Mouse (Mus musculus): ENCODE results near the gene Plcxd2. TPM values are rescaled to one million over a fixed set of nuclear protein-coding genes. Genes with fewer than 3 reads are reported as not detected.

The Plcxd2 gene
- polyA plus RNA-seq, 1 experiment from 2014 or later: 1.6 TPM

- WGBS: 46% methylated on average over 9 of the region's 9 CpGs
Observed at GRCm38 (mm10) chr16:45973959-45974686, 35.9 kb downstream of the Plcxd2 start.

DNA sequence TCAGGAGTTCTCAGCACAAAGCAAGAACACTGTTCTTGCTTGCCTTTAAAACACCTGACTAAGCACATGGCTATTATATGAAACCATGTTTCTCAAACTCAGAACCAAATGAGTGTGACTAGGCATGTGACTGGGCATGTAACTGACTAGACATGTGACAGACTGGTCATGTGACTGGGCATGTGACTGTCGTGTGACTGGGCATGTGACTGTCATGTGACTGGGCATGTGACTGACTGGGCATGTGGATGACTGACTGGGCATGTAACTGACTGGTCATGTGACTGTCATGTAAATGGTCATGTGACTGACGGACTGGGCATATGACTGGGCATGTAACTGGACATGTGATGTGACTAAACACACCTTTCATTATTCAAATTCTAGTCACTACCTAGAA, 39.8 kb downstream of the Plcxd2 start:
- Histone ChIP-seq H3K27ac (no peak overlapping the region), H3K36me3 (no peaks in the 10 kb centered on the region), H3K4me1 (no peaks in the 10 kb centered on the region), H3K27me3 (ENCODE audit: insufficient read depth, poor library complexity, severe bottlenecking) (no peaks in the 10 kb centered on the region), H3K9me3 (no peaks in the 10 kb centered on the region), H3K4me3 (no peak overlapping the region)
- WGBS: 88% methylated on average over 2 of the region's 2 CpGs
- no peak for DNase-seq (ENCODE audit: low spot score)

More at GRCm38 (mm10) chr16:45973959-45974686, 35.9 kb downstream of the Plcxd2 start:
- no peaks in the 10 kb centered on the region for H3K36me3 ChIP-seq
- H3K4me3 ChIP-seq: no peak overlapping the region
- no peaks in the 10 kb centered on the region for H3K4me1 ChIP-seq
- H3K27ac ChIP-seq: no peak overlapping the region
- no peaks in the 10 kb centered on the region for H3K27me3 ChIP-seq (ENCODE audit: insufficient read depth, poor library complexity, severe bottlenecking)
- no peaks in the 10 kb centered on the region for H3K9me3 ChIP-seq
- DNase-seq (ENCODE audit: low spot score): no peak

- Histone ChIP-seq H3K9me3 (no peaks in the 10 kb centered on the region), H3K4me1 (no peaks in the 10 kb centered on the region), H3K4me3 (no peak overlapping the region), H3K27me3 (ENCODE audit: insufficient read depth, poor library complexity, severe bottlenecking) (no peaks in the 10 kb centered on the region), H3K36me3 (no peaks in the 10 kb centered on the region), H3K27ac (no peak overlapping the region)
- DNase-seq (ENCODE audit: low spot score): no peak
- WGBS: 71% methylated on average over 5 of the region's 5 CpGs
Observed at GRCm38 (mm10) chr16:45968716-45969115, 41.3 kb downstream of the Plcxd2 start.

DNA sequence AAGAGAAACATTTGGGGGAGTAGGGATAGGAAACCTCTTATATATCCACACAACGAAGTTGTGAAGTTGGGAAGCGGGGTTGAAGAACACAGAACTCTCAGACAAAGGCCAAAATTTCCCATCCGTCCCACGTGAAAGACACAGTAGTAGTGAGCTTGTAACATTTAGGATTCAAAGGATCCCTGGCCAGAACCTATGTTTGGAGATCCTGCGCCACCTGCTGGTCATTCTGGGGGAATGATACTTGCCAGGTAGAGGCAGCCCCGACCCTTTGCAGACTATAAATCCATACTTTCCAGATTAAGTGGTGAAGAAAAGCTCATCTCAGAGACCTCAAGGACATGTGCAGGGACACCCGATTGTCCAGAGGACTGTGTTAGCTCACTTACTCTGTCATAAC, 42.5 kb downstream of the Plcxd2 start:
- H3K4me3 ChIP-seq: no peak overlapping the region
- peak; percentile 83 for DNase-seq (ENCODE audit: low spot score)
- no peaks in the 10 kb centered on the region for H3K9me3 ChIP-seq
- WGBS: 9% methylated on average over 7 of the region's 7 CpGs
- no peaks in the 10 kb centered on the region for H3K36me3 ChIP-seq
- H3K4me1 ChIP-seq: peaks cover 8% of the 10 kb centered on the region; the same call in 1 of the 2 replicates
- H3K27me3 ChIP-seq (ENCODE audit: insufficient read depth, poor library complexity, severe bottlenecking): no peaks in the 10 kb centered on the region
- no peak overlapping the region for H3K27ac ChIP-seq

DNA sequence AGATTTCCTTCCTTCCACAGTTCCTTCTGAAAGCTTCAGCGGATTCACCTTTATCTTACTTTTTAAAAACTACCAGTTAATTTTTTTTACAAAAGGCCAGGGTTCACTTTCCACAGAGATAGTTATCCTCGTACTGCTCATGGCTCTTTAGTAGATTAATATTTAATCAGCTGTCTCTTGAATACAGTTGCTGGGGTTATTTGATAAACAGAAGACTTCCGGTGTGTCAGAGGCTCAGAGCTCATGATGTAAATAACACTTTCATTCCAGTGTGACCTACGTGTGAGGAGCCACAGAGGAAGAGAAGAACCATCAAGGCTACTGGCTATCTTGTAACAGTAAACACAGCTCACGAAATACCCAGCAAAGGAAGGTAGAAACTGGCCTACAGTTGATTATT, 43.4 kb downstream of the Plcxd2 start:
- Histone ChIP-seq H3K27ac (0 out of 2 replicates have a peak overlapping the region, but pooled peaks have one; percentile 29), H3K27me3 (ENCODE audit: insufficient read depth, poor library complexity, severe bottlenecking) (no peaks in the 10 kb centered on the region), H3K9me3 (no peaks in the 10 kb centered on the region), H3K4me3 (no peak overlapping the region), H3K36me3 (no peaks in the 10 kb centered on the region), H3K4me1 (peaks cover 8% of the 10 kb centered on the region; the same call in 1 of the 2 replicates)
- no peak for DNase-seq (ENCODE audit: low spot score)
- 61% methylated on average over 5 of the region's 5 CpGs for WGBS

DNA sequence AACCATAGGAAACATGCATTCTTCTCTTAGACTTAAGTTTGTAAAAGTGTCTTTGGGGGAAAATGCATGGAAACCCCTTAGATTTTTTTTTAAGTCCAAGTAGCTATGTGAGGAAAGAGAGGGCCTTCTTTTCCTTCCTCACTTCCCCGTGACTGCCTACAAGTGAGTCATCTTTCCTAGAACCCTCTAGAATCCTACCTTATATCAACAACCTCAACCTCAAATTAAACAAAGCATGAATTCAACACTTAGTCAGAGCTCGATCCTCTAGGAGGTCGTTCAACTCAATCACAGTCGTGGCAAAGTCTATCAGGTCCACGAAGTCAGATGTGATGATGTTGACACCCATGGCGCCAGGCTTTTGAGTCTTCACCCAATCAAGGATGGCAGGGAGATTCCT, 45.2 kb downstream of the Plcxd2 start:
- Histone ChIP-seq H3K27me3 (ENCODE audit: insufficient read depth, poor library complexity, severe bottlenecking) (no peaks in the 10 kb centered on the region), H3K27ac (no peak overlapping the region; the same call in 1 of the 2 replicates), H3K9me3 (no peaks in the 10 kb centered on the region), H3K4me3 (no peak overlapping the region), H3K36me3 (no peaks in the 10 kb centered on the region), H3K4me1 (peaks cover 8% of the 10 kb centered on the region; the same call in 1 of the 2 replicates)
- DNase-seq (ENCODE audit: low spot score): no peak
- WGBS: 84% methylated on average over 6 of the region's 6 CpGs

DNA sequence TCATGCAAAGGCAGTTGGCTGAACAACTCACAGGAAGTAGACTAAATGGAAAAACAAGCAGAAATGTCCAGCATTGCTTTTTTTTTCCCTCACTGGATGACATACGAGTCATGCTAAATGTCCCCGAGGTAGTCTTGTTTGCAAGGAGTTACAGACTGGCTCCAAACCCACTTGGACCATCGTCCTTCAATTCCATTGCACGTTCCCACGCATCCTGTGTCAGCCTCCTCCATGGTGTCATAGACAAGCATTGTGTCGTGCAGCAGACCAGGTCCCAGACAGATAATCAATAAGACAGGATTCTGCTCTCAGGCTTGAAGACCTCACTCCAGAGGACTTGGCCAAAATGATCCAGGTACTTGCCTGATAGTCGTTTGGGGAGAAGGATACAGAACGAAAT, 46.2 kb downstream of the Plcxd2 start:
- H3K36me3 ChIP-seq: no peaks in the 10 kb centered on the region
- H3K27me3 ChIP-seq (ENCODE audit: insufficient read depth, poor library complexity, severe bottlenecking): no peaks in the 10 kb centered on the region
- no peak for DNase-seq (ENCODE audit: low spot score)
- H3K9me3 ChIP-seq: no peaks in the 10 kb centered on the region
- H3K4me1 ChIP-seq: peaks cover 8% of the 10 kb centered on the region; the same call in 1 of the 2 replicates
- 75% methylated on average over 8 of the region's 8 CpGs for WGBS
- no peak overlapping the region for H3K4me3 ChIP-seq
- no peak overlapping the region for H3K27ac ChIP-seq

DNA sequence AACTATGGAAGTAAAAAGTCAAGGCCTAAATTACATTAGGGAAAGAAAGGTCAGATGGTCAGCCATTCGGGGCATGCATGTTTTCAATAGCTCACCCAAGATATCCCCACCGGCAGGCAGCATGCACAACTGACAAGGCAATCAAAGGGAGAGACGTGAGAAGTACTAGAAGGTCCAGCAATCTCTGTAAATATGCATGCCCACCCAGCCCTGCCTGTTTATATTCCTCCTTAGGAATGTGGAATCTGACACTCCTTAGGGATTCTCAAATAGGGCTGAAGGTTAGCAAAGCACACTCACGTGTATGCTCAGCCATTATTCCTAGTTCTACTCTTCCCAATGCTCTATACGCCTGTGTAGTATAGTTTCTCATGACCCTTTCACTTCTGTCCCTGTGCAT, 46.9 kb downstream of the Plcxd2 start:
- 36% methylated on average over 5 of the region's 5 CpGs for WGBS
- Histone ChIP-seq H3K4me1 (peaks cover 8% of the 10 kb centered on the region; the same call in 1 of the 2 replicates), H3K36me3 (no peaks in the 10 kb centered on the region), H3K27ac (0 out of 2 replicates have a peak overlapping the region, but pooled peaks have one; percentile 25), H3K9me3 (no peaks in the 10 kb centered on the region), H3K27me3 (ENCODE audit: insufficient read depth, poor library complexity, severe bottlenecking) (no peaks in the 10 kb centered on the region), H3K4me3 (no peak overlapping the region)
- no peak for DNase-seq (ENCODE audit: low spot score)

GRCm38 (mm10) chr16:45960978-45961377, 49.0 kb downstream of the Plcxd2 start:
- Histone ChIP-seq H3K27ac (no peak overlapping the region), H3K4me3 (no peak overlapping the region), H3K36me3 (no peaks in the 10 kb centered on the region), H3K27me3 (ENCODE audit: insufficient read depth, poor library complexity, severe bottlenecking) (no peaks in the 10 kb centered on the region), H3K4me1 (peaks cover 8% of the 10 kb centered on the region; the same call in 1 of the 2 replicates), H3K9me3 (no peaks in the 10 kb centered on the region)
- 89% methylated on average over 3 of the region's 3 CpGs for WGBS
- no peak for DNase-seq (ENCODE audit: low spot score)

DNA sequence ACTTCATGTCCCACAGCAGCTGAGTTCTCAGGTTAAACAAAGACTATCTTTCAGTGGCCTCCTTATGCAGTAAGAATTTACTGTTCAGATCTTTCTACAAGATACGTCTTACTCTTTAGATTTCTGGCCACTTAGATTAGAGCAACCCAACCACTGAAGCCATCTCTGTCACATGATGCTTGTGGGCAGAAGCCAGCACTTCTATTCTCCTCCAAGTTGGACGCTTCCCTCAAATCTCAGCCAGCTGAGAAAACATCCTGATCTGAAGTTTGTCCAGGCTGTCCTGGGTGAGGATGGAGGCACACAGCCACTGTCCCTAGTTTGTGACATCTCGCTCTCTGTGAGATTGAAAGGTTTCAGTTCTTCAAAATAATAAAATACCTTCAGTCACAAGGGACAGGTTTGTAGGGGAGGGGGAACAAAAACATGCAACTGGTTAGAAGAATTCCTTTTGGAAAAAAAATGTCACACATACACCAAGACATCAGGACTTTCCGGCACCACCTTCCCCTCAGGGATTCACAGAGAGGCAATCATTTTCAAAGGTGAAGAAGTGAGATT, 53.5 kb downstream of the Plcxd2 start:
- Histone ChIP-seq H3K4me1 (0 out of 2 replicates have a peak, but pooled peaks cover 5% of the 10 kb centered on the region), H3K9me3 (no peaks in the 10 kb centered on the region), H3K27ac (no peak overlapping the region), H3K36me3 (no peaks in the 10 kb centered on the region), H3K27me3 (ENCODE audit: insufficient read depth, poor library complexity, severe bottlenecking) (no peaks in the 10 kb centered on the region), H3K4me3 (no peak overlapping the region)
- no peak for DNase-seq (ENCODE audit: low spot score)
- WGBS: 68% methylated on average over 4 of the region's 4 CpGs

DNA sequence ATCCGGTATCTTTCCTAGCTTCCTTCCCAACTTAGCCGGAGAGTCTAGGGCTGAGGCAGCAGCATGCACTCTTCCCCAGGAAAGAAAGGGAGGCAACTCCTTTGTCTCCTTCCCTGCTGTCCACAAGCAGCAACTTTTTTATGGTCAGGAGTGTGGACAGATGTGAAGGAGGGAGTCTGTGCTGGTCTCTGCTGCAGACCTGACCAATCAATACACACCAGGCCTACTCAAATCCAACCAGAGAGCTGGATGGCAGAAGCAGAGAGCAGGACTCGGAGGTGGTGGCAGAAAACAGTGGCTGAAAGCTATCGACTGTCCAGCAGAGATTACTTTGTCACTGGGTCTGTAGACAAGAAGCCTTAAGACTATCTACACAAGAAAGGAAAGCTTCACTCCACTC, 56.6 kb downstream of the Plcxd2 start, which contains the start of gene Phldb2:
TSS of gene Phldb2 (minus strand) at position 205 of the 400 bp plus-strand sequence.
- 0 out of 2 replicates have a peak, but pooled peaks cover 5% of the 10 kb centered on the region for H3K4me1 ChIP-seq
- H3K36me3 ChIP-seq: no peaks in the 10 kb centered on the region
- WGBS: 50% methylated on average over 4 of the region's 4 CpGs
- DNase-seq (ENCODE audit: low spot score): no peak
- 0 out of 2 replicates have a peak within 1 kb of the TSS, but pooled peaks have one; percentile 19 for H3K27ac ChIP-seq
- H3K9me3 ChIP-seq: no peaks in the 10 kb centered on the region
- H3K4me3 ChIP-seq: no peak within 1 kb of the TSS
- H3K27me3 ChIP-seq (ENCODE audit: insufficient read depth, poor library complexity, severe bottlenecking): no peaks in the 10 kb centered on the region

DNA sequence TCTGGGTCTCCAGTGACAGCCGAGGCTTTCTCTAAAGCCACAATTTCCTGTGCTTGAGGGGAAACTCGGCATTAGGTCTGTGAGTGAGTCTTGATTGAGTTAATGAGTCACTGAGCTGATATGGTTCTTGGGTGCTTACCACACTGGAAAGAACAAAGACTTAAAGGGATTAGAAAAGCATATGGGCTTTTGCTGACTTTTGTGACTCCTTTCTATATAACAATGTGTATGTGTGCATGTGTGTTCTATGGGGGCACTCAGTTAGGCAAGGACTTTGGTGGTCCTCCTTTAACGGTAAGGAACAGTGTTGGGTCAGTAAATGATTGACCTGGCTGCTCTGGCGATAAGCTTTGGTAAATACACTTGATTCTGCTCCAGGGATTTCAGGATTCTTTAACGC, 57.5 kb downstream of the Plcxd2 start:
- Histone ChIP-seq H3K4me1 (0 out of 2 replicates have a peak, but pooled peaks cover 5% of the 10 kb centered on the region), H3K4me3 (no peak overlapping the region), H3K27ac (no peak overlapping the region), H3K27me3 (ENCODE audit: insufficient read depth, poor library complexity, severe bottlenecking) (no peaks in the 10 kb centered on the region), H3K9me3 (no peaks in the 10 kb centered on the region), H3K36me3 (no peaks in the 10 kb centered on the region)
- WGBS: 47% methylated on average over 5 of the region's 5 CpGs
- DNase-seq (ENCODE audit: low spot score): no peak

DNA sequence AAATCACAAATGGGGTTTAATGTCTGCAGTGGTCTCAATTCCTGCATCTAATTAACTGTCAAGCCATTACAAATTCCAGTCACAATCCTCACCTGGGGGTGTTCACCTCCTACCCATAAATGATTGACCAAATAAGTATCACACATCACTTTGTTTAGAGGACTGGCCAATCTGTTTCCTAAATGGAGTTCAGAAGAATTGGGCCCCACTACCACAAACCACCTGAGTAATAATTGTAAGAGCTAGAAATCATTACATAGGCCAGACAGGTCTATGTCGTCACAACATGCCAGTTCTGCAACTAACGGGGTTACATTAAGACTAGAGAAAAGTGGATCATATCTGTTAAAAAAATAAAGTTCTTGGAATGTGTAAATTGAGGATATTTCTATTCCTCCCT, 58.0 kb downstream of the Plcxd2 start:
- no peaks in the 10 kb centered on the region for H3K9me3 ChIP-seq
- no peak for DNase-seq (ENCODE audit: low spot score)
- H3K36me3 ChIP-seq: no peaks in the 10 kb centered on the region
- H3K27me3 ChIP-seq (ENCODE audit: insufficient read depth, poor library complexity, severe bottlenecking): no peaks in the 10 kb centered on the region
- no peak overlapping the region for H3K4me3 ChIP-seq
- H3K4me1 ChIP-seq: 0 out of 2 replicates have a peak, but pooled peaks cover 5% of the 10 kb centered on the region
- no peak overlapping the region for H3K27ac ChIP-seq
- 83% methylated on average over 2 of the region's 2 CpGs for WGBS

Data from heart, embryonic 10.5 days (tissue).